20 mouse cellular contexts compared by ENCODE assay signal in the genomic region with DNA sequence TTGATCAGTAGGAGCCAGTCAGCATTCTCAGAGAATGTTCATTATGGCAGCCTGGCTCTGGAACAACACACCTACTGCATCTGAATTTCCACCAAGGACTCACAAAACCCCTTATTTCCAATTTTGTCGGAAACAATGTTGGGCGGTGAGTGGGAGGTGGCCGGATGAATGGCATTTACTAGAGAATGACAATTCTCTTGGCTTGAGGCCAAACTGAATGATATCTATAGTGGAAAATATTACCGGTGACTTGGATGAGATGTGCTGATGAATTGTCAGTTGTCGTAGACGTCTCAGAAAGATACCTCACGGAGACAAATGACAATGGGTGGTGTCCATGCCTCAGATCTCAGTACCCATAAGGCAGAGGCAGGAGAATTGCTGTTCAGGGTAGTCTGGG.
"Had no signal": no experiment of that assay in that cellular context is flagged by ENCODE, and none has a peak within 500 bp of the region (broad histone marks: within the 10 kb centered on the region; RNA-seq: fewer than 3 reads in every experiment).

No protein-coding gene starts in this region.

- H3K27me3 ChIP-seq: midbrain, embryonic 12.5 days; neural tube, embryonic 13.5 days; neural tube, embryonic 15.5 days; stomach, embryonic 15.5 days had no signal

- ATAC-seq: midbrain, embryonic 16.5 days had no signal

- DNase-seq: lung, adult 18-20 months; lung, embryonic 14.5 days; lung, postnatal 10 days; lung, postnatal 4 days; midbrain, embryonic 14.5 days; retina, postnatal 1 day; right cerebral cortex, adult 18-20 months; right cerebral cortex, postnatal 25 days; right cerebral cortex, postnatal 4 days; spleen, adult 18-20 months; thymus, adult 2 months; thymus, postnatal 25 days had no signal

- H3K27ac ChIP-seq: midbrain, embryonic 10.5 days; midbrain, embryonic 12.5 days; neural tube, embryonic 13.5 days; neural tube, embryonic 15.5 days; stomach, embryonic 15.5 days; stomach, postnatal 0 days had no signal

- H3K4me1 ChIP-seq: midbrain, embryonic 12.5 days had no signal

- H3K4me3 ChIP-seq: midbrain, embryonic 10.5 days; midbrain, embryonic 12.5 days; myocyte; neural tube, embryonic 13.5 days; neural tube, embryonic 15.5 days; stomach, embryonic 15.5 days had no signal

- H3K36me3 ChIP-seq: midbrain, embryonic 10.5 days; midbrain, embryonic 12.5 days; neural tube, embryonic 13.5 days; neural tube, embryonic 15.5 days; stomach, embryonic 15.5 days had no signal
